10 mouse cellular contexts compared by ENCODE assay signal in genomic region chr1:93080930-93081589, GRCm38 (mm10). TPM values are rescaled to one million over a fixed set of nuclear protein-coding genes. Genes with fewer than 3 reads are reported as not detected.
DNase-seq lines count a peak whose midpoint lies in the region; ATAC-seq and TF ChIP-seq lines count a peak whose summit lies in the region.
"Had no signal": no experiment of that assay in that cellular context is flagged by ENCODE, and none has a peak within 500 bp of the region (broad histone marks: within the 10 kb centered on the region; RNA-seq: fewer than 3 reads in every experiment).

No protein-coding gene starts in this region.

- peak overlapping the region; percentile 89 for H3K27ac ChIP-seq in forebrain, embryonic 10.5 days
- H3K27ac ChIP-seq in forebrain, embryonic 13.5 days = no peak overlapping the region; the same call in 1 of the 2 replicates
- H3K27ac ChIP-seq in midbrain, embryonic 10.5 days (replicated peaks) = 0 out of 2 replicates have a peak overlapping the region, but pooled peaks have one; percentile 77
- no peak overlapping the region for H3K27ac ChIP-seq in midbrain, embryonic 15.5 days
- H3K27ac ChIP-seq in lung, embryonic 14.5 days (ENCODE audit: low read depth) = no peak overlapping the region
- H3K27ac ChIP-seq in stomach, postnatal 0 days (replicated peaks) = no peak overlapping the region

- no peak; the same call in 1 of the 2 replicates for ATAC-seq in forebrain, embryonic 13.5 days
- no peak for ATAC-seq in midbrain, embryonic 15.5 days (replicated peaks)
- ATAC-seq in granulocyte monocyte progenitor cell, adult 5-6 weeks (replicated peaks; ENCODE audit: poor library complexity, severe bottlenecking) = peak; percentile 82
- no peak for ATAC-seq in lung, embryonic 14.5 days (ENCODE audit: insufficient read depth)
- 0 out of 2 replicates have a peak, but pooled peaks have one; percentile 9 for ATAC-seq in stomach, postnatal 0 days (ENCODE audit: low FRiP score, low TSS enrichment)

- DNase-seq in forebrain, embryonic 10.5 days (ENCODE audit: extremely low spot score, low spot score) = peak; percentile 51
- DNase-seq in midbrain, embryonic 10.5 days (ENCODE audit: low spot score) = peak; percentile 40
- DNase-seq in c-Kit-positive CD71-positive TER-119-positive erythroid progenitor cells, embryonic 14.5 days (ENCODE audit: low spot score) = peak; percentile 23
- DNase-seq in lung, embryonic 14.5 days = peak; percentile 67
- DNase-seq in stomach, postnatal 0 days (ENCODE audit: low spot score) = peak; percentile 42

- peaks cover 55% of the 10 kb centered on the region for H3K36me3 ChIP-seq in forebrain, embryonic 10.5 days (replicated peaks)
- H3K36me3 ChIP-seq in forebrain, embryonic 13.5 days (ENCODE audit: poor library complexity, severe bottlenecking) = peaks cover 63% of the 10 kb centered on the region
- peaks cover 49% of the 10 kb centered on the region for H3K36me3 ChIP-seq in midbrain, embryonic 10.5 days
- peaks cover 42% of the 10 kb centered on the region for H3K36me3 ChIP-seq in midbrain, embryonic 15.5 days (replicated peaks)
- H3K36me3 ChIP-seq in lung, embryonic 14.5 days (ENCODE audit: insufficient read depth) = no peaks in the 10 kb centered on the region
- H3K36me3 ChIP-seq in stomach, postnatal 0 days (ENCODE audit: control insufficient read depth, insufficient read depth, low read length) = no peaks in the 10 kb centered on the region

- TF ChIP-seq EP300 in stomach, postnatal 0 days (optimal IDR thresholded peaks at IDR 0.05) = no peak

- peak; percentile 84 for TF ChIP-seq CTCF in lung, embryonic 14.5 days (IDR thresholded peaks at IDR 0.05; ENCODE audit: low read depth)
- peak; percentile 85 for TF ChIP-seq CTCF in stomach, postnatal 0 days (IDR thresholded peaks at IDR 0.05; ENCODE audit: low read depth)

- H3K27me3 ChIP-seq in forebrain, embryonic 10.5 days (ENCODE audit: poor library complexity, severe bottlenecking) = no peaks in the 10 kb centered on the region
- no peaks in the 10 kb centered on the region for H3K27me3 ChIP-seq in forebrain, embryonic 13.5 days
- no peaks in the 10 kb centered on the region for H3K27me3 ChIP-seq in midbrain, embryonic 10.5 days (ENCODE audit: low read depth, poor library complexity, severe bottlenecking)
- H3K27me3 ChIP-seq in midbrain, embryonic 15.5 days (replicated peaks) = no peaks in the 10 kb centered on the region
- no peaks in the 10 kb centered on the region for H3K27me3 ChIP-seq in lung, embryonic 14.5 days (ENCODE audit: insufficient read depth, low read length)
- H3K27me3 ChIP-seq in stomach, postnatal 0 days (ENCODE audit: control insufficient read depth, insufficient read depth, low read length) = no peaks in the 10 kb centered on the region
- H3K27me3 ChIP-seq: neural tube, embryonic 13.5 days had no signal

- no peaks in the 10 kb centered on the region for H3K9me3 ChIP-seq in forebrain, embryonic 10.5 days
- H3K9me3 ChIP-seq in forebrain, embryonic 13.5 days (replicated peaks) = no peaks in the 10 kb centered on the region
- no peaks in the 10 kb centered on the region for H3K9me3 ChIP-seq in midbrain, embryonic 10.5 days (replicated peaks)
- H3K9me3 ChIP-seq in midbrain, embryonic 15.5 days = no peaks in the 10 kb centered on the region
- H3K9me3 ChIP-seq in lung, embryonic 14.5 days (ENCODE audit: low read depth, low read length) = no peaks in the 10 kb centered on the region
- no peaks in the 10 kb centered on the region for H3K9me3 ChIP-seq in stomach, postnatal 0 days (ENCODE audit: control insufficient read depth, low read length)
- H3K9me3 ChIP-seq: neural tube, embryonic 13.5 days had no signal

- H3K4me2 ChIP-seq in forebrain, embryonic 13.5 days = no peak overlapping the region
- no peak overlapping the region for H3K4me2 ChIP-seq in midbrain, embryonic 15.5 days
- H3K4me2 ChIP-seq in lung, embryonic 14.5 days = no peak overlapping the region
- H3K4me2 ChIP-seq in stomach, postnatal 0 days (replicated peaks; ENCODE audit: low read depth) = no peak overlapping the region
- H3K4me2 ChIP-seq: neural tube, embryonic 13.5 days had no signal

- H3K4me3 ChIP-seq in forebrain, embryonic 10.5 days = no peak overlapping the region
- no peak overlapping the region for H3K4me3 ChIP-seq in forebrain, embryonic 13.5 days
- H3K4me3 ChIP-seq in midbrain, embryonic 10.5 days = no peak overlapping the region
- H3K4me3 ChIP-seq in midbrain, embryonic 15.5 days = no peak overlapping the region
- no peak overlapping the region for H3K4me3 ChIP-seq in lung, embryonic 14.5 days (ENCODE audit: low read depth, low read length)
- H3K4me3 ChIP-seq in stomach, postnatal 0 days (ENCODE audit: low read depth, low read length) = no peak overlapping the region
- H3K4me3 ChIP-seq: neural tube, embryonic 13.5 days had no signal

- 73% methylated on average over 3 of the region's 3 CpGs for WGBS in forebrain, embryonic 10.5 days
- WGBS in forebrain, embryonic 13.5 days = 72% methylated on average over 3 of the region's 3 CpGs
- 85% methylated on average over 3 of the region's 3 CpGs for WGBS in midbrain, embryonic 10.5 days
- WGBS in midbrain, embryonic 15.5 days = 77% methylated on average over 3 of the region's 3 CpGs
- 70% methylated on average over 3 of the region's 3 CpGs for WGBS in lung, embryonic 14.5 days
- 60% methylated on average over 3 of the region's 3 CpGs for whole genome bisulfite sequencing in stomach, postnatal 0 days

- peaks cover 61% of the 10 kb centered on the region for H3K4me1 ChIP-seq in forebrain, embryonic 10.5 days
- peaks cover 64% of the 10 kb centered on the region for H3K4me1 ChIP-seq in forebrain, embryonic 13.5 days
- H3K4me1 ChIP-seq in midbrain, embryonic 10.5 days = peaks cover 38% of the 10 kb centered on the region
- peaks cover 26% of the 10 kb centered on the region for H3K4me1 ChIP-seq in midbrain, embryonic 15.5 days
- H3K4me1 ChIP-seq in lung, embryonic 14.5 days (ENCODE audit: insufficient read depth) = no peaks in the 10 kb centered on the region
- no peaks in the 10 kb centered on the region for H3K4me1 ChIP-seq in stomach, postnatal 0 days (replicated peaks; ENCODE audit: control insufficient read depth, insufficient read depth)

- no peak overlapping the region for H3K9ac ChIP-seq in forebrain, embryonic 13.5 days
- no peak overlapping the region for H3K9ac ChIP-seq in midbrain, embryonic 15.5 days
- H3K9ac ChIP-seq in lung, embryonic 14.5 days = no peak overlapping the region
- no peak overlapping the region for H3K9ac ChIP-seq in stomach, postnatal 0 days (ENCODE audit: low read length)
- H3K9ac ChIP-seq: neural tube, embryonic 13.5 days had no signal

RNA-seq across cellular contexts. Expression of gene Kif1a, which starts 20.7 kb away (rescaled TPM):
- 41.4 and 41.5 TPM in 2 replicates for polyA plus RNA-seq in forebrain, embryonic 10.5 days (2016; fragmentation: Nextera tagmentation; extraction: Ambion mirVana)
- 205 and 224 TPM in 2 replicates for polyA plus RNA-seq in forebrain, embryonic 13.5 days (2015; fragmentation: Nextera tagmentation; extraction: Ambion mirVana)
- polyA plus RNA-seq in midbrain, embryonic 10.5 days (2016; fragmentation: Nextera tagmentation; extraction: Ambion mirVana) = 39.3 and 63.0 TPM in 2 replicates
- 498 and 502 TPM in 2 replicates for polyA plus RNA-seq in midbrain, embryonic 15.5 days (2015; fragmentation: Nextera tagmentation; extraction: Ambion mirVana)
- total RNA-seq in granulocyte monocyte progenitor cell, adult 5-6 weeks (2014; fragmentation: Nextera tagmentation) = not detected in 2 replicates
- not detected in 2 replicates for total RNA-seq in granulocyte monocyte progenitor cell, adult 5-6 weeks (2017)
- polyA plus RNA-seq in lung, embryonic 14.5 days (2014; fragmentation: Nextera tagmentation; extraction: Ambion mirVana) = 8.6 and 11.2 TPM in 2 replicates
- 7.7 and 9.6 TPM in 2 replicates for polyA plus RNA-seq in stomach, postnatal 0 days (2015; fragmentation: Nextera tagmentation; extraction: Ambion mirVana)

RNA-seq across cellular contexts. Expression of gene Agxt, which starts 54.0 kb away (rescaled TPM):
- not detected in 2 replicates for polyA plus RNA-seq in forebrain, embryonic 10.5 days (2016; fragmentation: Nextera tagmentation; extraction: Ambion mirVana)
- not detected in 2 replicates for polyA plus RNA-seq in forebrain, embryonic 13.5 days (2015; fragmentation: Nextera tagmentation; extraction: Ambion mirVana)
- polyA plus RNA-seq in midbrain, embryonic 10.5 days (2016; fragmentation: Nextera tagmentation; extraction: Ambion mirVana) = not detected in 2 replicates
- not detected in 2 replicates for polyA plus RNA-seq in midbrain, embryonic 15.5 days (2015; fragmentation: Nextera tagmentation; extraction: Ambion mirVana)
- not detected in 2 replicates for total RNA-seq in granulocyte monocyte progenitor cell, adult 5-6 weeks (2014; fragmentation: Nextera tagmentation)
- total RNA-seq in granulocyte monocyte progenitor cell, adult 5-6 weeks (2017) = not detected in 2 replicates
- polyA plus RNA-seq in lung, embryonic 14.5 days (2014; fragmentation: Nextera tagmentation; extraction: Ambion mirVana) = 0.27 TPM in 1 of 2 replicates, not detected in the other
- 0.48 and 0.55 TPM in 2 replicates for polyA plus RNA-seq in stomach, postnatal 0 days (2015; fragmentation: Nextera tagmentation; extraction: Ambion mirVana)
- polyA plus RNA-seq: heart, embryonic 16.5 days; neural tube, embryonic 13.5 days had no signal

Comparison
In these comparisons a context has a peak if more than half of its experiments do, and no peak if none do; other contexts are left out.
1. H3K27ac ChIP-seq: peak in forebrain, embryonic 10.5 days (single experiment) and midbrain, embryonic 10.5 days (single experiment); none in forebrain, embryonic 13.5 days (single experiment), midbrain, embryonic 15.5 days (single experiment), lung, embryonic 14.5 days (single experiment) and stomach, postnatal 0 days (single experiment).
2. ATAC-seq: peak in granulocyte monocyte progenitor cell, adult 5-6 weeks (single experiment) and stomach, postnatal 0 days (single experiment); none in forebrain, embryonic 13.5 days (single experiment), midbrain, embryonic 15.5 days (single experiment) and lung, embryonic 14.5 days (single experiment).
3. Peak in every context shown above with its lines, with median percentiles within 50 percentile points of each other: DNase-seq.